Mouse (Mus musculus) spleen, adult 2 months (tissue): Measurements from ENCODE around the gene Tmem40.

Experiments
- CTCF ChIP-seq: fragments of 200-500 bp; IDR thresholded peaks from 2 replicates; pipeline ENCODE4 v1.5.1; 2011; ENCODE audit warnings: mild to moderate bottlenecking, inconsistent platforms; ENCODE audit not compliant: insufficient read depth, insufficient read length, insufficient replicate concordance; ENCODE audit errors: extremely low read depth
- POLR2A ChIP-seq: fragments of 200-500 bp; IDR thresholded peaks from 2 replicates; pipeline ENCODE4 v1.6.1; 2011; ENCODE audit warnings: low read depth, low read length, inconsistent platforms

- TF ChIP-seq CTCF: peak; percentile 39; the same call in 1 of the 2 replicates
- no peak for TF ChIP-seq POLR2A
These were observed 41.6 kb upstream of the Tmem40 start for GRCm38 (mm10) chr6:115803541-115804382.
